Mouse (Mus musculus) kidney, embryonic 14.5 days (tissue): ENCODE data around the gene Ncs1. TPM values are rescaled to one million over a fixed set of nuclear protein-coding genes. Genes with fewer than 3 reads are reported as not detected.
A peak's percentile ranks its signal among the peaks of the same experiment; 100 is the strongest.

Source experiments
- ATAC-seq: fragments of 200-750 bp; cut with Nextera tagmentation; 2 replicates; pipeline ENCODE4 v1.8.0; 2017; ENCODE audit warnings: moderate number of reproducible peaks, mild to moderate bottlenecking, moderate TSS enrichment, moderate library complexity; ENCODE audit not compliant: low FRiP score, low TSS enrichment
- H3K27ac ChIP-seq: fragments of 300-500 bp; sonication (generic); 2 replicates; pipeline ENCODE4 v1.5.1; 2014; ENCODE audit warnings: low read depth, mild to moderate bottlenecking, low read length, moderate library complexity, mixed read lengths
- H3K27me3 ChIP-seq: fragments of 300-500 bp; sonication (generic); 2 replicates; pipeline ENCODE4 v1.6.1; 2014; ENCODE audit warnings: mild to moderate bottlenecking, low read length; ENCODE audit not compliant: control insufficient read depth, insufficient read depth
- H3K36me3 ChIP-seq: fragments of 300-500 bp; sonication (generic); 2 replicates; pipeline ENCODE4 v1.6.1; 2014; ENCODE audit warnings: low read length, mixed read lengths; ENCODE audit not compliant: control insufficient read depth, insufficient read depth
- H3K4me1 ChIP-seq: fragments of 300-500 bp; sonication (generic); 2 replicates; pipeline ENCODE4 v1.6.1; 2014; ENCODE audit warnings: low read length, mixed read lengths; ENCODE audit not compliant: control insufficient read depth, insufficient read depth
- H3K4me2 ChIP-seq: fragments of 300-500 bp; sonication (generic); replicated peaks from 2 replicates; pipeline ENCODE4 v1.6.1; 2014; ENCODE audit warnings: low read depth, mild to moderate bottlenecking, low read length
- H3K4me3 ChIP-seq: fragments of 300-500 bp; sonication (generic); 2 replicates; pipeline ENCODE4 v1.5.1; 2014; ENCODE audit warnings: mild to moderate bottlenecking, low read length
- H3K9ac ChIP-seq: fragments of 300-500 bp; sonication (generic); 2 replicates; pipeline ENCODE4 v1.6.1; 2014; ENCODE audit warnings: low read depth, mild to moderate bottlenecking, low read length, moderate library complexity
- H3K9me3 ChIP-seq: fragments of 300-500 bp; sonication (generic); 2 replicates; pipeline ENCODE4 v1.6.1; 2016; ENCODE audit warnings: low read length; ENCODE audit not compliant: control insufficient read depth
- WGBS: fragments of 180-500 bp; shearing (Covaris S2); extraction: QIAGEN DNeasy Blood & Tissue Kit; methylation state at CpG from one replicate; pipeline ENCODE4 v1.1.7; 2014; 5-methylcytosine and 5-hydroxymethylcytosine counted together
- polyA plus RNA-seq: library from polyadenylated mRNA; unstranded; fragments of >200 nt; fragmentation: Nextera tagmentation; extraction: Ambion mirVana; gene quantifications from 2 replicates; pipeline ENCODE4 v1.2.1, GENCODE M21; 2014

The Ncs1 gene
- polyA plus RNA-seq, 1 experiment from 2014 or later: 57.0 TPM

GRCm38 (mm10) chr2:31263746-31264378, 18.2 kb downstream of the Ncs1 start:
- H3K4me2 ChIP-seq: no peak overlapping the region
- H3K27me3 ChIP-seq: no peaks in the 10 kb centered on the region
- ATAC-seq: no peak
- WGBS: 56% methylated on average over 10 of the region's 10 CpGs
- H3K4me3 ChIP-seq: no peak overlapping the region
- peaks cover 54% of the 10 kb centered on the region for H3K4me1 ChIP-seq
- no peaks in the 10 kb centered on the region for H3K9me3 ChIP-seq
- no peaks in the 10 kb centered on the region for H3K36me3 ChIP-seq
- H3K9ac ChIP-seq: no peak overlapping the region
- peak overlapping the region; percentile 33; the same call in 1 of the 2 replicates for H3K27ac ChIP-seq

- Histone ChIP-seq H3K4me3 (no peak overlapping the region), H3K27me3 (no peaks in the 10 kb centered on the region), H3K9me3 (no peaks in the 10 kb centered on the region), H3K36me3 (no peaks in the 10 kb centered on the region), H3K27ac (peak overlapping the region; percentile 91), H3K9ac (no peak overlapping the region), H3K4me1 (peaks cover 56% of the 10 kb centered on the region), H3K4me2 (no peak overlapping the region)
- WGBS: 20% methylated on average over 6 of the region's 6 CpGs
- ATAC-seq: peak; percentile 84
These were observed 21.8 kb downstream of the Ncs1 start for GRCm38 (mm10) chr2:31267447-31267846.

- peak overlapping the region; percentile 31; the same call in 1 of the 2 replicates for H3K9ac ChIP-seq
- WGBS: 32% methylated on average over 5 of the region's 5 CpGs
- H3K4me1 ChIP-seq: peaks cover 51% of the 10 kb centered on the region
- no peaks in the 10 kb centered on the region for H3K36me3 ChIP-seq
- no peaks in the 10 kb centered on the region for H3K9me3 ChIP-seq
- ATAC-seq: peak; percentile 36; the same call in 1 of the 2 replicates
- H3K27ac ChIP-seq: peak overlapping the region; percentile 91
- no peaks in the 10 kb centered on the region for H3K27me3 ChIP-seq
- H3K4me2 ChIP-seq: peak overlapping the region; percentile 12; the same call in 1 of the 2 replicates
- no peak overlapping the region for H3K4me3 ChIP-seq
These were observed 23.0 kb downstream of the Ncs1 start for GRCm38 (mm10) chr2:31268631-31269030.

- H3K4me3 ChIP-seq: no peak overlapping the region
- peaks cover 45% of the 10 kb centered on the region for H3K4me1 ChIP-seq
- H3K9ac ChIP-seq: peak overlapping the region; percentile 31; the same call in 1 of the 2 replicates
- peak overlapping the region; percentile 91 for H3K27ac ChIP-seq
- no peak for ATAC-seq
- no peaks in the 10 kb centered on the region for H3K27me3 ChIP-seq
- 0 out of 2 replicates have a peak overlapping the region, but pooled peaks have one; percentile 12 for H3K4me2 ChIP-seq
- no peaks in the 10 kb centered on the region for H3K9me3 ChIP-seq
- H3K36me3 ChIP-seq: no peaks in the 10 kb centered on the region
- 91% methylated on average over 6 of the region's 6 CpGs for WGBS
These were observed 23.6 kb downstream of the Ncs1 start for GRCm38 (mm10) chr2:31269188-31269587.

- Histone ChIP-seq H3K9ac (no peak overlapping the region), H3K4me3 (no peak overlapping the region), H3K4me1 (peaks cover 39% of the 10 kb centered on the region), H3K27me3 (no peaks in the 10 kb centered on the region), H3K9me3 (no peaks in the 10 kb centered on the region), H3K36me3 (no peaks in the 10 kb centered on the region), H3K4me2 (no peak overlapping the region), H3K27ac (no peak overlapping the region)
- WGBS: 95% methylated on average over 10 of the region's 10 CpGs
- no peak for ATAC-seq
These were observed 24.2 kb downstream of the Ncs1 start for GRCm38 (mm10) chr2:31269847-31270246.

- H3K4me1 ChIP-seq: peaks cover 32% of the 10 kb centered on the region
- peaks cover under 1% of the 10 kb centered on the region; the same call in 1 of the 2 replicates for H3K36me3 ChIP-seq
- H3K9ac ChIP-seq: no peak overlapping the region
- no peak overlapping the region for H3K4me3 ChIP-seq
- no peaks in the 10 kb centered on the region for H3K27me3 ChIP-seq
- H3K27ac ChIP-seq: no peak overlapping the region
- 95% methylated on average over 8 of the region's 8 CpGs for WGBS
- no peaks in the 10 kb centered on the region for H3K9me3 ChIP-seq
- H3K4me2 ChIP-seq: no peak overlapping the region
- no peak for ATAC-seq
These were observed 24.8 kb downstream of the Ncs1 start for GRCm38 (mm10) chr2:31270470-31270869.

GRCm38 (mm10) chr2:31271071-31271470, 25.4 kb downstream of the Ncs1 start:
- no peaks in the 10 kb centered on the region for H3K27me3 ChIP-seq
- no peak for ATAC-seq
- WGBS: 83% methylated on average over 1 of the region's 1 CpGs

GRCm38 (mm10) chr2:31274993-31275392, 29.4 kb downstream of the Ncs1 start:
- H3K4me1 ChIP-seq: no peaks in the 10 kb centered on the region
- no peak overlapping the region for H3K27ac ChIP-seq
- ATAC-seq: no peak
- no peak overlapping the region for H3K4me2 ChIP-seq
- H3K27me3 ChIP-seq: no peaks in the 10 kb centered on the region
- peaks cover 5% of the 10 kb centered on the region; the same call in 1 of the 2 replicates for H3K36me3 ChIP-seq
- no peaks in the 10 kb centered on the region for H3K9me3 ChIP-seq
- no peak overlapping the region for H3K4me3 ChIP-seq
- no peak overlapping the region for H3K9ac ChIP-seq
- WGBS: 96% methylated on average over 6 of the region's 6 CpGs

More at GRCm38 (mm10) chr2:31271071-31271470, 25.4 kb downstream of the Ncs1 start:
- Histone ChIP-seq H3K4me1 (peaks cover 26% of the 10 kb centered on the region), H3K4me3 (no peak overlapping the region), H3K9me3 (no peaks in the 10 kb centered on the region), H3K36me3 (peaks cover 5% of the 10 kb centered on the region; the same call in 1 of the 2 replicates), H3K27ac (no peak overlapping the region), H3K9ac (no peak overlapping the region), H3K4me2 (no peak overlapping the region)

- Histone ChIP-seq H3K9me3 (no peaks in the 10 kb centered on the region), H3K4me3 (no peak overlapping the region), H3K4me2 (no peak overlapping the region), H3K9ac (no peak overlapping the region), H3K4me1 (no peaks in the 10 kb centered on the region), H3K27me3 (no peaks in the 10 kb centered on the region), H3K27ac (no peak overlapping the region), H3K36me3 (peaks cover 18% of the 10 kb centered on the region)
- ATAC-seq: no peak
- WGBS: 75% methylated on average over 6 of the region's 6 CpGs
These were observed 32.2 kb downstream of the Ncs1 start for GRCm38 (mm10) chr2:31277810-31278209.
